Mouse (Mus musculus) stomach, embryonic 14.5 days (tissue): ENCODE measurements around the gene Bzw2. TPM values are rescaled to one million over a fixed set of nuclear protein-coding genes. Genes with fewer than 3 reads are reported as not detected.

Experiments
- ATAC-seq: fragments of 200-750 bp; cut with Nextera tagmentation; 2 replicates; pipeline ENCODE4 v1.8.0; 2017; ENCODE audit warnings: low read depth, moderate TSS enrichment; ENCODE audit not compliant: insufficient number of reproducible peaks, insufficient read depth, low FRiP score
- H3K27ac ChIP-seq: fragments of 300-500 bp; sonication (generic); 2 replicates; pipeline ENCODE4 v1.5.1; 2014; ENCODE audit warnings: mild to moderate bottlenecking, low read length, moderate library complexity, mixed read lengths
- H3K27me3 ChIP-seq: fragments of 300-500 bp; sonication (generic); 2 replicates; pipeline ENCODE4 v1.6.1; 2014; ENCODE audit warnings: low read length, control low read depth, mixed read lengths; ENCODE audit not compliant: control insufficient read depth, insufficient read depth
- H3K36me3 ChIP-seq: fragments of 300-500 bp; sonication (generic); 2 replicates; pipeline ENCODE4 v1.6.1; 2014; ENCODE audit warnings: mild to moderate bottlenecking, control low read depth, low read length, moderate library complexity, mixed read lengths; ENCODE audit not compliant: control insufficient read depth, insufficient read depth
- H3K4me1 ChIP-seq: fragments of 300-500 bp; sonication (generic); 2 replicates; pipeline ENCODE4 v1.6.1; 2014; ENCODE audit warnings: low read length, control low read depth, mixed read lengths; ENCODE audit not compliant: control insufficient read depth, insufficient read depth
- H3K4me2 ChIP-seq: fragments of 300-500 bp; sonication (generic); replicated peaks from 2 replicates; pipeline ENCODE4 v1.6.1; 2014; ENCODE audit warnings: low read depth, low read length, control low read depth
- H3K4me3 ChIP-seq: fragments of 300-500 bp; sonication (generic); 2 replicates; pipeline ENCODE4 v1.5.1; 2014; ENCODE audit warnings: low read depth, low read length, control low read depth
- H3K9ac ChIP-seq: fragments of 300-500 bp; sonication (generic); replicated peaks from 2 replicates; pipeline ENCODE4 v1.6.1; 2014; ENCODE audit warnings: low read depth, mild to moderate bottlenecking, control low read depth, low read length, moderate library complexity, mixed read lengths
- H3K9me3 ChIP-seq: fragments of 300-500 bp; sonication (generic); 2 replicates; pipeline ENCODE4 v1.6.1; 2016; ENCODE audit warnings: low read depth, low read length, control low read depth; ENCODE audit not compliant: control insufficient read depth
- WGBS: fragments of 180-500 bp; shearing (Covaris S2); extraction: QIAGEN DNeasy Blood & Tissue Kit; methylation state at CpG from one replicate; pipeline ENCODE4 v1.1.7; 2014; 5-methylcytosine and 5-hydroxymethylcytosine counted together
- polyA plus RNA-seq: library from polyadenylated mRNA; unstranded; fragments of >200 nt; fragmentation: Nextera tagmentation; extraction: Ambion mirVana; gene quantifications from 2 replicates; pipeline ENCODE4 v1.2.1, GENCODE M21; 2014

The Bzw2 gene
- polyA plus RNA-seq, 1 experiment from 2014 or later: 228 TPM

DNA sequence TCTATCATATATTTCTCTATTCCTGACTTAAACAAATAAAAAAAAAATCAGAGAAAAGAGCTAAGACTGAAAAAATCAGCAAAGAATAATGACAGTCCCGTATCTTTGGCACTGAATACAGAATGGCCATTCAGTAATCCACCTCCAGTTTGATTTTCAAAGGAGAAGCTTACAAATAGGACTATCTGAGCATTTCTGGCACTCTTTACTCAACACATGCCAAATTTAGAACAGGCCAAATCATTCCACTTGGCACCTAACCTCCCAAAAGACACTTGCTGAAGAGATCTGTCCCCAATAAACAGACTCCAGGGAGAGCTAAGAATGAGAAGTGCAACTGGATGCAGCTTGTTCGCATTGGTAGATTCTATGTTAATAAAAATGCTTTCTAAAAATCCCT, 7.6 kb downstream of the Bzw2 start:
- H3K9ac ChIP-seq: no peak overlapping the region
- no peaks in the 10 kb centered on the region for H3K9me3 ChIP-seq
- ATAC-seq: no peak
- H3K4me1 ChIP-seq: peaks cover 11% of the 10 kb centered on the region; the same call in 1 of the 2 replicates
- no peaks in the 10 kb centered on the region for H3K36me3 ChIP-seq
- H3K27me3 ChIP-seq: no peaks in the 10 kb centered on the region
- no peak overlapping the region for H3K27ac ChIP-seq
- no peak overlapping the region for H3K4me3 ChIP-seq
- WGBS: 94% methylated on average over 2 of the region's 2 CpGs
- H3K4me2 ChIP-seq: no peak overlapping the region

DNA sequence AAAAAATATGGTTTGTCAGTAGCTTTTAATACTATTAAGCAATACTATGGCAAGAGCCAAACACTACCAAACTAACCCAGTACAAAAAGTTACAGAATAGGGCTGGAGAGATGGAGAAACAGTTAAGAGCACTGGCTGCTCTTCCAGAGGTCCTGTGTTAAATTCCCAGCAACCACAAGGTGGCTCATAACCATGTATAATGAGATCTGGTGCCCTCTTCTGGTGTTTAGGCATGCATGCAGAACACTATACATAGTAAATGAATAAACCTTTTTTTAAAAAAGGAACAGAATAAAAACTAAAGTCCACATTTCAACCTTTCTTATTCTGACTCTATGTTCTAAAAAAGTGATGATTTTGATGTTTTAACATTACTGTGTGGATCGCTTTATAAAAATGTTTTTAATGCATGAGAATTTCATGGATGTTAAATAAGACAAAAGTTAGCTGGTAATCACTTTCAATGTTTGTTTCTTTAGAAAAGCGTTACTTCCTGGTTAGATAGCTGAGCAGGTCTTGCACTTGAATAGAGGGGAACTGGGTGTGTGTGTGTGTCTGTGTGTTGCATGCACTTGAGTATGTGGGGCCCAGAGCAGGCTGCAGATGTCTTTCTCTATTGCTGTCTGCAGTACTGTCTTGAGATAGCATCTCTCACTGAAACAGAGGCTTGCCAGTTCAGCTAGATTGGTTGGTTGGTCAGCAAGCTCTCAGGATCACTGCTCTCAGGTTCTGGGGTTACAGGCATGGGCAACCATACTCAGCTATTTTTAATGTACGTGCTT, 11.5 kb downstream of the Bzw2 start:
- Histone ChIP-seq H3K36me3 (no peaks in the 10 kb centered on the region), H3K9me3 (no peaks in the 10 kb centered on the region), H3K4me2 (no peak overlapping the region), H3K27ac (no peak overlapping the region), H3K27me3 (no peaks in the 10 kb centered on the region), H3K9ac (no peak overlapping the region), H3K4me3 (no peak overlapping the region), H3K4me1 (no peaks in the 10 kb centered on the region)
- no peak for ATAC-seq
- WGBS: 90% methylated on average over 3 of the region's 3 CpGs

DNA sequence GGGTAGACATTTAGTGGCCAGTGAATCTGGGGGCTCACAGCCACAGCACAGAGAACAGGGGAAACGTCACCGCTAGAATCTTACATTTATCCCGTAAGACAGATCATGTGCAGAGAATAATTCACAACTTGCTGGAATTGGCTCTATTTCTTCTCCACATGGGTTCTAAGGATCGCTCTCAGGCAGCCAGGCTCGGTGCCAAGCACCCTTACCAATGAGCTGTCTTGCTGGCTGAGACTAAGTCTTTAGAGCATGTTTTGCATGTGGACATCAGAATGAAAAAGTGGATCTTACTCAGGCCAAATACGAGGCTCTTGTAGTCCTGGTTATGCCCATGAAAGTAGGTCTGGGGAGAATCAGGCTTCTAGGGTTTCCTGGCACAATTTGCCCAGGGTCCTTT, 17.5 kb downstream of the Bzw2 start:
- Histone ChIP-seq H3K4me2 (no peak overlapping the region), H3K4me3 (no peak overlapping the region), H3K9me3 (no peaks in the 10 kb centered on the region), H3K9ac (no peak overlapping the region), H3K27me3 (no peaks in the 10 kb centered on the region), H3K36me3 (peaks cover 3% of the 10 kb centered on the region; the same call in 1 of the 2 replicates), H3K27ac (no peak overlapping the region), H3K4me1 (no peaks in the 10 kb centered on the region)
- ATAC-seq: no peak
- WGBS: 87% methylated on average over 6 of the region's 6 CpGs

DNA sequence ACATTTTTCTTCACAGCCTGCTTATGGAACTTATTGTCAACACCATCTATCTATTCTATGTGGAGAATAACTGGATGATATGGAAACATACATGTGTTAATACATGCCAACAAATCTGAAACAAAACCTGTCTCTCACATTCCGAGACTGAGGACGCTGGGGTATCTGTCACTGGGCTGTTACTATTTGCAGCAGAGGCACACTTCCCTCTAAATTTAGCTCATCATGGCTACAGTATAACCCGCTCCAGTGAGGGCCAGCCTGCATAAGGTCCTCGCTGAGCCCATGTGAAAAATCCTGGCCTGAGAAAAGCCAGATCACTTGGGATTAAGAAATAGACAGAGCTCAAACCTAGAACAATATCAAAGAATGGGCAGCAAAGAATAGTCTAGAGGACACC, 20.7 kb downstream of the Bzw2 start:
- peaks cover 8% of the 10 kb centered on the region; the same call in 1 of the 2 replicates for H3K36me3 ChIP-seq
- H3K27ac ChIP-seq: no peak overlapping the region
- H3K27me3 ChIP-seq: no peaks in the 10 kb centered on the region
- ATAC-seq: no peak
- WGBS: 90% methylated on average over 4 of the region's 4 CpGs
- H3K9me3 ChIP-seq: no peaks in the 10 kb centered on the region
- H3K4me3 ChIP-seq: no peak overlapping the region
- H3K4me2 ChIP-seq: no peak overlapping the region
- H3K9ac ChIP-seq: no peak overlapping the region
- H3K4me1 ChIP-seq: no peaks in the 10 kb centered on the region

DNA sequence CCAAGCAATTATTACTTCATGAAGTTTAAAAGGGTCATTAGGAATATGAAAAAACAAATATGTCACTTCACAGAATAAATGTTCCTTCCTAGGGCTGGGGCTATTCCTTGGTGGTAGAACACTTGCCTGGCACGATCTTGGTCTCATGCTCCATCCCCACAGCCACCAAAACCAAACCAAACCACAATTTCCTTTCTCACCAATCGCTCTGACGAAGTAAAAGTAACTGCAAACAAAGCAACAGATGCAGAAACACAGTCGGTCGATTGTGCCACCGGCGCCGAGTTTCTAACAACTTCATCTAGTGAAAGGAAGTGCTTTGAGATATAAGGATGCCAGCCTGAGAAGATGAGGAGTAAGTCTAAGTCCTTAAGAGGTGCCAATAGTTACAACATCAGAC, 21.6 kb downstream of the Bzw2 start:
- no peak overlapping the region for H3K4me2 ChIP-seq
- no peak overlapping the region for H3K27ac ChIP-seq
- no peak for ATAC-seq
- no peak overlapping the region for H3K9ac ChIP-seq
- H3K36me3 ChIP-seq: peaks cover 13% of the 10 kb centered on the region
- WGBS: 97% methylated on average over 8 of the region's 8 CpGs
- no peaks in the 10 kb centered on the region for H3K9me3 ChIP-seq
- H3K4me1 ChIP-seq: no peaks in the 10 kb centered on the region
- no peak overlapping the region for H3K4me3 ChIP-seq
- H3K27me3 ChIP-seq: no peaks in the 10 kb centered on the region

DNA sequence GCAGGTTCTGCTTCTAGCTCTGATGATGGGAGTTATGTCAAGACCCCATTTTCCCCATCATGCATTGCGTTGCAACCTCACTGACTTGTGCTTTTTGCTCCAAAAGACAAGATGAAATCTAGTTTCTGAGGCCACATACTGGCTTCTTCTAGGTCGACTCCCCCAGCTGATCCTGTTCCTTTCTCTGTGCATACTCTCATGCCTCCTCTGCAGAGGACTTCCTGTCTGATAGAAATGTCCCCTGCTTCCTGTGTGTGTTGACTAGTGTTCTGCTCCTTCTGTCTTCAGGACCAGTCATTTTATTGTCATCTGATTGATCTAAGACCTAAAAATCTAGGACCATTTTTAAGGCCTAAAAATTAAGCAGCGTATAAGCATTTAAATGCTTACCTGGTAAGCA, 22.5 kb downstream of the Bzw2 start:
- Histone ChIP-seq H3K27ac (no peak overlapping the region), H3K27me3 (no peaks in the 10 kb centered on the region), H3K36me3 (peaks cover 17% of the 10 kb centered on the region), H3K9ac (no peak overlapping the region), H3K9me3 (no peaks in the 10 kb centered on the region), H3K4me2 (no peak overlapping the region), H3K4me3 (no peak overlapping the region), H3K4me1 (no peaks in the 10 kb centered on the region)
- 90% methylated on average over 3 of the region's 3 CpGs for WGBS
- no peak for ATAC-seq

DNA sequence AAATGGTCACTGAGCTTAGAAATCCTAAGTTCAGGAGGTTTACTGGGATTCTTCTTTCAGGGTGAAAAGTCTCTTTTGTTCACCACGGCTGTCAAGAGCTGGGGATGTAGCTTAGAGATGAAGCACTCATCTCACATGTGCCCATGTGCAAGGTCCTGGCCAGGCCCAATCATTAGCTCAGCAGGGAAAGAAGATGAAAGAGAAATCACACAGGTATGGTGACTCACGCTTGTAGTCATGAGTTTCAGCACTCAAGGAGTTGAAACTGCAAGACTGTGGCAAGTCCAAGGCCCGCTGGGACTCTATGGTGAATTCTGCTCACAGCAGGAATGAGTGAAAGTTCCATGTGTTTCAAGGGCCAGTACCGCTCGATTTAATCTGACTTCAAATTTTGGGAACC, 23.8 kb downstream of the Bzw2 start:
- ATAC-seq: no peak
- Histone ChIP-seq H3K9ac (no peak overlapping the region), H3K36me3 (peaks cover 19% of the 10 kb centered on the region), H3K4me2 (no peak overlapping the region), H3K9me3 (no peaks in the 10 kb centered on the region), H3K4me3 (no peak overlapping the region), H3K27me3 (no peaks in the 10 kb centered on the region), H3K27ac (no peak overlapping the region), H3K4me1 (no peaks in the 10 kb centered on the region)
- 91% methylated on average over 5 of the region's 5 CpGs for WGBS

DNA sequence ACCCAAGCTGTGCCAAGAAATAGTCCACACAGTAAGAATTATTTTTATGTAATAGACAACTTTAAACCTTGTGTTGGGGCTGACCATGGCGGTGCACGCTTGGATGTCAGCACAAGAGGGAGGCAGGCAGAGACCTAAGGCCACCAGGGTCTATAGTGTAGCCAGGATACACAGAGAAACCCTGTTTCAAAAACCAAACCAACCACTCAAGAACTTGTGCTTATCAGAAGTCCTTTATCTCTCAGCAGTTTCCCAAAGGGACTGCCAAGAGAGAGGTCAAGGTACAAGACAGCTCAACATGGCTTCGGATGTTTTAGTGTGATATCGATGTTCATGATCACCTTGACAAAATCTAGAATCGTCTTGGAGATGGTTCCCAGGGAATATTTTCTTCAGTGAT, 24.3 kb downstream of the Bzw2 start:
- Histone ChIP-seq H3K4me3 (no peak overlapping the region), H3K9ac (no peak overlapping the region), H3K9me3 (no peaks in the 10 kb centered on the region), H3K27ac (no peak overlapping the region), H3K27me3 (no peaks in the 10 kb centered on the region), H3K4me2 (no peak overlapping the region), H3K36me3 (peaks cover 20% of the 10 kb centered on the region), H3K4me1 (no peaks in the 10 kb centered on the region)
- no peak for ATAC-seq
- 91% methylated on average over 5 of the region's 5 CpGs for WGBS

DNA sequence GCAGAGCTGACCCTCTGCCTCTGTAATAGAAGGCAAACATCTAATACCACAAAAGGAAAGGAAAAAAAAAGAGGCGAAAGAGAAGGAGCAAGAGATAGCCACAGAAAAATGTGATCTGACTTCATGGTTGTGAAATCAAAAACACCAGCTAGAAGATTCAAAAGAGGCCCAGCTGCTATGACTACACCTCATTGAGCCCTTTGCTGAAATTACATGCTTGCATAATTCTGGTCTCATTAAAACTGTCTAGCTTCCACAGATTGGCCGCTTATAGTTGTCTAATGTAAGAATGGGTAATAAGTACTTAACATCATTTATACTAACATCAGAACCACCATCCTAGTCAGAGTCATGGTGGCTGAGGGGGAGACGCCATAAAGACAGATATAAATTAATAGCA, 25.2 kb downstream of the Bzw2 start:
- Histone ChIP-seq H3K27me3 (no peaks in the 10 kb centered on the region), H3K9me3 (no peaks in the 10 kb centered on the region), H3K4me3 (no peak overlapping the region), H3K4me1 (no peaks in the 10 kb centered on the region), H3K27ac (no peak overlapping the region), H3K9ac (no peak overlapping the region), H3K36me3 (peaks cover 20% of the 10 kb centered on the region), H3K4me2 (no peak overlapping the region)
- WGBS: 91% methylated on average over 3 of the region's 3 CpGs
- ATAC-seq: no peak
